Mouse (Mus musculus): ENCODE results near the gene Ilkap. TPM values are rescaled to one million over a fixed set of nuclear protein-coding genes. Genes with fewer than 3 reads are reported as not detected.

Gene Ilkap
- total RNA-seq (2021) = 10 to 100 TPM; 65.3 to 70.8 TPM

GRCm38 (mm10) chr1:91398260-91399062 lies at the start of gene Ilkap:
Gene Ilkap, minus strand, starts transcription at chr1:91398815.
- DNase-seq = peak; percentile 77 to 80

GRCm38 (mm10) chr1:91446511-91446910 lies 47.9 kb upstream of the Ilkap start:
- DNase-seq = no peak

GRCm38 (mm10) chr1:91446060-91446459 lies 47.4 kb upstream of the Ilkap start:
- DNase-seq = no peak

GRCm38 (mm10) chr1:91444841-91445830 lies 46.5 kb upstream of the Ilkap start:
- DNase-seq = no peak

GRCm38 (mm10) chr1:91442350-91442990 lies 43.9 kb upstream of the Ilkap start:
- DNase-seq = no peak

- DNase-seq = no peak
Measured at GRCm38 (mm10) chr1:91441855-91442254, 43.2 kb upstream of the Ilkap start.

GRCm38 (mm10) chr1:91439776-91440175 lies 41.2 kb upstream of the Ilkap start:
- no peak for DNase-seq

- DNase-seq = no peak
Measured at GRCm38 (mm10) chr1:91437573-91437972, 39.0 kb upstream of the Ilkap start.

- no peak for DNase-seq
Measured at GRCm38 (mm10) chr1:91437083-91437400, 38.4 kb upstream of the Ilkap start.

GRCm38 (mm10) chr1:91436380-91437082 lies 37.9 kb upstream of the Ilkap start:
- DNase-seq = no peak

GRCm38 (mm10) chr1:91435606-91436130 lies 37.1 kb upstream of the Ilkap start:
- no peak for DNase-seq

- no peak for DNase-seq
Measured at GRCm38 (mm10) chr1:91434905-91435304, 36.3 kb upstream of the Ilkap start.

- DNase-seq = no peak
Measured at GRCm38 (mm10) chr1:91430761-91431160, 32.1 kb upstream of the Ilkap start.

- DNase-seq = no peak
Measured at GRCm38 (mm10) chr1:91429212-91429611, 30.6 kb upstream of the Ilkap start.

GRCm38 (mm10) chr1:91428614-91429013 lies 30.0 kb upstream of the Ilkap start:
- peak; percentile 67 to 79 for DNase-seq

GRCm38 (mm10) chr1:91426397-91426796 lies 27.8 kb upstream of the Ilkap start:
- no peak for DNase-seq

- no peak for DNase-seq
Measured at GRCm38 (mm10) chr1:91420601-91421065, 22.0 kb upstream of the Ilkap start.

- DNase-seq = no peak
Measured at GRCm38 (mm10) chr1:91419862-91420600, 21.4 kb upstream of the Ilkap start.

GRCm38 (mm10) chr1:91417991-91418390 lies 19.4 kb upstream of the Ilkap start:
- DNase-seq = no peak

GRCm38 (mm10) chr1:91415311-91415710 lies 16.7 kb upstream of the Ilkap start:
- no peak for DNase-seq

GRCm38 (mm10) chr1:91414903-91415302 lies 16.3 kb upstream of the Ilkap start:
- DNase-seq = no peak

Data from layer of hippocampus, postnatal 36 days (tissue).